Mouse (Mus musculus) heart, postnatal 4 days (tissue): ENCODE measurements around the gene Atp2b4. TPM values are rescaled to one million over a fixed set of nuclear protein-coding genes. Genes with fewer than 3 reads are reported as not detected.
A peak's percentile ranks its signal among the peaks of the same experiment; 100 is the strongest.

Source experiments
- DNase-seq: peaks from one replicate; pipeline ENCODE4 v3.0.0; 2021
- total RNA-seq, 2 experiments: library from RNA; stranded (reverse); gene quantifications; 2 replicates each; pipeline ENCODE4 v1.2.3; 2021

Gene Atp2b4
- total RNA-seq, result 10 to 100 TPM; 32.4 to 37.4 TPM

GRCm38 (mm10) chr1:133800948-133801393 is at the start of gene Atp2b4:
Gene Atp2b4 (minus strand): TSS chr1:133801041.
- DNase-seq, result peak; percentile 98

GRCm38 (mm10) chr1:133844734-133845133 is 43.9 kb upstream of the Atp2b4 start:
- DNase-seq, result no peak

- no peak for DNase-seq
Observed at GRCm38 (mm10) chr1:133843900-133844299, 43.1 kb upstream of the Atp2b4 start.

- no peak for DNase-seq
Observed at GRCm38 (mm10) chr1:133843370-133843769, 42.5 kb upstream of the Atp2b4 start.

- no peak for DNase-seq
Observed at GRCm38 (mm10) chr1:133842074-133842725, 41.4 kb upstream of the Atp2b4 start.

- DNase-seq, result no peak
Observed at GRCm38 (mm10) chr1:133841171-133841926, 40.5 kb upstream of the Atp2b4 start.

- no peak for DNase-seq
Observed at GRCm38 (mm10) chr1:133840530-133840929, 39.7 kb upstream of the Atp2b4 start.

GRCm38 (mm10) chr1:133834309-133834708 is 33.5 kb upstream of the Atp2b4 start:
- peak; percentile 51 for DNase-seq

- no peak for DNase-seq
Observed at GRCm38 (mm10) chr1:133832781-133833180, 31.9 kb upstream of the Atp2b4 start.

GRCm38 (mm10) chr1:133826193-133826592 is 25.4 kb upstream of the Atp2b4 start:
- DNase-seq, result no peak

GRCm38 (mm10) chr1:133825543-133825942 is 24.7 kb upstream of the Atp2b4 start:
- no peak for DNase-seq

- no peak for DNase-seq
Observed at GRCm38 (mm10) chr1:133825140-133825539, 24.3 kb upstream of the Atp2b4 start.

GRCm38 (mm10) chr1:133821144-133821543 is 20.3 kb upstream of the Atp2b4 start:
- no peak for DNase-seq

- no peak for DNase-seq
Observed at GRCm38 (mm10) chr1:133820100-133820499, 19.3 kb upstream of the Atp2b4 start.

GRCm38 (mm10) chr1:133818531-133818930 is 17.7 kb upstream of the Atp2b4 start:
- DNase-seq, result no peak

- peak; percentile 29 for DNase-seq
Observed at GRCm38 (mm10) chr1:133815747-133816491, 15.1 kb upstream of the Atp2b4 start.

- DNase-seq, result no peak
Observed at GRCm38 (mm10) chr1:133809376-133809775, 8.5 kb upstream of the Atp2b4 start.

- no peak for DNase-seq
Observed at GRCm38 (mm10) chr1:133808020-133808419, 7.2 kb upstream of the Atp2b4 start.

- DNase-seq, result no peak
Observed at GRCm38 (mm10) chr1:133801743-133802142, 902 bp upstream of the Atp2b4 start.

GRCm38 (mm10) chr1:133800512-133800911 is 329 bp downstream of the Atp2b4 start:
- DNase-seq, result no peak

- DNase-seq, result peak; percentile 18
Observed at GRCm38 (mm10) chr1:133799686-133800445, 975 bp downstream of the Atp2b4 start.

GRCm38 (mm10) chr1:133798821-133799415 is 1.9 kb downstream of the Atp2b4 start:
- no peak for DNase-seq
